Mouse (Mus musculus) lung, postnatal 0 days (tissue): ENCODE measurements around the gene Hemk1.

ENCODE experiments used
- CTCF ChIP-seq: IDR thresholded peaks from 2 replicates; pipeline ENCODE4 v1.5.1; 2016; ENCODE audit warnings: antibody characterized with exemption, mild to moderate bottlenecking
- EP300 ChIP-seq: IDR thresholded peaks from 2 replicates; pipeline ENCODE4 v1.6.1; 2016; ENCODE audit warnings: antibody characterized with exemption, mild to moderate bottlenecking, control low read depth

DNA sequence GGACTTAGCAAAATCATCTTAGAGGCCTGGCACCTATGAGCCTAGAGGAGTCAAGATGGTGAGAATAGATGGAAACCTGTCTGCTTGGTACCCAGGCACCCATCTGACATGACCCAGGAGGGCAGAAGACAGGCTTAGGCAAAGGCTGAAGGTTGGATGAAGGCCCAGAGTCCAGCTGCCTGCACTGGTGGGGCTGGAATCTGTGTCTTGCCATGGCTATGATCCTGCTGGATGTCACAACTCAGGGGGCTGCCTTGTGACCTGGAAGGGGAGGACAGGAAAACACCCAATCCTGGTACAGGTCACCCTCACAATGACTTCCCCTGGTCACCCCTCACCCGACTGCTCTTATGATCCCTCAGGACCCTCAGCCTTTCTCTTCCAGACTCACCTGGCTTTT lies 16.7 kb upstream of the Hemk1 start:
- TF ChIP-seq CTCF (no peak), EP300 (no peak)
